ENCODE assay signal across 8 mouse cellular contexts in the genomic region with DNA sequence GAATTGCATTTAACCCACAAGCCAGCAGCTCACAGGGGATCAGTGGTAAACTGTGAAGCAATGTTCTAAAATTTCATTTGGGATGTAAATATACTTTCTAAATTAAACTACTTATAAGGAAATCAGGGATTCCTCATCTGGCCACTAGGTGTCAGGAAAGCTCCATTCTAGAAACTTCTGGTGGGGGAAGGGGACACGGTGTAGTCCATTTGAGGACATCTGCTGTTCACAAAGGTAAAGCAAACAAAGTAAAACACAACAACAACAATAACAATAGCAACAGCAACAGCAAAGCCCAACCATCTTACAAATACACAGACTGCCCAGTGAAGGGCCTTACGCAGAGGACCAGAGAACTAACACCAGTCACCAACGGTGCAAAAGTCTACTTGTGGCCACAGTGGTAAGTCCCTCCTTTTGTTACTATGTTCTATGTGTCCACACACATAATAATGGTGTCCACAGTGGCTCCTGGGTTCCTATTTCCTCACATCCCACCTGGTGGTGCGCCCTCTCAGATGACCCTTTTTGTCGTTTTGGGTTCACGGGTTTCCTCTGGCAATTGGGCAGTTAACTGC.
A peak's percentile ranks its signal among the peaks of the same experiment; 100 is the strongest.
DNase-seq lines count a peak whose midpoint lies in the region; ATAC-seq and TF ChIP-seq lines count a peak whose summit lies in the region.

No protein-coding gene starts in this region.

- H3K4me3 ChIP-seq in forebrain, embryonic 12.5 days (replicated peaks), result no peak overlapping the region
- H3K4me3 ChIP-seq in kidney, embryonic 15.5 days (replicated peaks), result no peak overlapping the region
- no peak overlapping the region for H3K4me3 ChIP-seq in lung, embryonic 14.5 days (ENCODE audit: low read depth, low read length)

- H3K9me3 ChIP-seq in forebrain, embryonic 12.5 days, result no peaks in the 10 kb centered on the region
- H3K9me3 ChIP-seq in kidney, embryonic 15.5 days (replicated peaks), result no peaks in the 10 kb centered on the region
- no peaks in the 10 kb centered on the region for H3K9me3 ChIP-seq in lung, embryonic 14.5 days (ENCODE audit: low read depth, low read length)

- no peak overlapping the region for H3K9ac ChIP-seq in forebrain, embryonic 12.5 days
- no peak overlapping the region for H3K9ac ChIP-seq in kidney, embryonic 15.5 days
- no peak overlapping the region for H3K9ac ChIP-seq in lung, embryonic 14.5 days

- H3K27ac ChIP-seq in forebrain, embryonic 12.5 days, result no peak overlapping the region
- no peak overlapping the region for H3K27ac ChIP-seq in kidney, embryonic 15.5 days
- H3K27ac ChIP-seq in lung, embryonic 14.5 days (ENCODE audit: low read depth), result no peak overlapping the region

- H3K4me2 ChIP-seq in forebrain, embryonic 12.5 days, result no peak overlapping the region
- H3K4me2 ChIP-seq in kidney, embryonic 15.5 days, result no peak overlapping the region
- H3K4me2 ChIP-seq in lung, embryonic 14.5 days, result no peak overlapping the region

- H3K4me1 ChIP-seq in forebrain, embryonic 12.5 days, result no peaks in the 10 kb centered on the region
- peaks cover 13% of the 10 kb centered on the region; the same call in 1 of the 2 replicates for H3K4me1 ChIP-seq in kidney, embryonic 15.5 days
- no peaks in the 10 kb centered on the region for H3K4me1 ChIP-seq in lung, embryonic 14.5 days (ENCODE audit: insufficient read depth)

- H3K27me3 ChIP-seq in forebrain, embryonic 12.5 days, result 0 out of 2 replicates have a peak, but pooled peaks cover 5% of the 10 kb centered on the region
- no peaks in the 10 kb centered on the region for H3K27me3 ChIP-seq in kidney, embryonic 15.5 days
- H3K27me3 ChIP-seq in lung, embryonic 14.5 days (ENCODE audit: insufficient read depth, low read length), result no peaks in the 10 kb centered on the region

- no peaks in the 10 kb centered on the region for H3K36me3 ChIP-seq in forebrain, embryonic 12.5 days (replicated peaks)
- no peaks in the 10 kb centered on the region for H3K36me3 ChIP-seq in kidney, embryonic 15.5 days
- H3K36me3 ChIP-seq in lung, embryonic 14.5 days (ENCODE audit: insufficient read depth), result no peaks in the 10 kb centered on the region

- peak; percentile 84 for TF ChIP-seq CTCF in lung, embryonic 14.5 days (IDR thresholded peaks at IDR 0.05; ENCODE audit: low read depth)

- DNase-seq in layer of hippocampus, adult 11-12 months (ENCODE audit: low spot score), result peak; percentile 13
- no peak for DNase-seq in layer of hippocampus, adult 9-10 months (ENCODE audit: low spot score)
- DNase-seq in ZHBTc4 (ENCODE audit: low read depth, low spot score), result peak; percentile 50
- peak; percentile 86 for DNase-seq in lung, embryonic 14.5 days
- DNase-seq in right cerebral cortex, adult 2 months (ENCODE audit: low spot score in 2 of 2), result peak; percentile 45 to 60
- DNase-seq in spleen, postnatal 14 days (ENCODE audit: low spot score in 2 of 2), result no peak

- peak; percentile 70 for ATAC-seq in forebrain, embryonic 12.5 days (ENCODE audit: low FRiP score)
- peak; percentile 88 for ATAC-seq in kidney, embryonic 15.5 days (replicated peaks; ENCODE audit: low FRiP score)
- ATAC-seq in lung, embryonic 14.5 days (ENCODE audit: insufficient read depth), result peak; percentile 65

- WGBS in forebrain, embryonic 12.5 days, result 78% methylated on average over 6 of the region's 6 CpGs
- 57% methylated on average over 6 of the region's 6 CpGs for WGBS in kidney, embryonic 15.5 days
- 71% methylated on average over 6 of the region's 6 CpGs for WGBS in lung, embryonic 14.5 days

Comparison
In these comparisons a context has a peak if more than half of its experiments do, and no peak if none do; other contexts are left out.
1. DNase-seq: peak in layer of hippocampus, adult 11-12 months (single experiment), ZHBTc4 (single experiment), lung, embryonic 14.5 days (single experiment) and right cerebral cortex, adult 2 months (2 of 2); none in layer of hippocampus, adult 9-10 months (single experiment) and spleen, postnatal 14 days (0 of 2).
2. Peak in every context shown above with its lines, with median percentiles within 50 percentile points of each other: ATAC-seq.